Mouse (Mus musculus) Patski (cell line): Measurements from ENCODE around the gene Onecut1. TPM values are rescaled to one million over a fixed set of nuclear protein-coding genes. Genes with fewer than 3 reads are reported as not detected.

Experiments used
- ATAC-seq: fragments of 100-300 bp; one replicate; pipeline ENCODE4 v1.8.0; 2021
- CTCF ChIA-PET: fragments of 350-600 bp; sonication (Branson Sonifier 250); formaldehyde crosslinking; loops from one replicate; lab custom pipeline; 2022; ENCODE audit warnings: inconsistent platforms; lab: Charles Lee
- POLR2A ChIA-PET: fragments of 350-600 bp; sonication (Branson Sonifier 250); formaldehyde crosslinking; loops from one replicate; lab custom pipeline; 2022; ENCODE audit warnings: antibody characterized with exemption, inconsistent platforms; lab: Charles Lee
- DNase-seq: peaks from one replicate; pipeline ENCODE4 v3.0.0-alpha.2; 2011; ENCODE audit warnings: low read depth, low spot score
- H3K27me3 ChIP-seq: fragments of 371-371 bp; one replicate; pipeline ENCODE4 v1.5.1; 2021
- CTCF ChIP-seq: fragments of 100-300 bp; IDR thresholded peaks from one replicate; pipeline ENCODE4 v1.5.1; 2021
- in situ Hi-C: fragments of 300-500 bp; cut with MboI; formaldehyde crosslinking; loops from 3 replicates; pipeline ENCODE4 v1.11.1; 2018; ENCODE audit warnings: low pct_unique_long_range_greater_than_20kb, mixed read lengths
- polyA plus RNA-seq: library from polyadenylated mRNA; unstranded; gene quantifications from one replicate; pipeline ENCODE4 v1.2.3, GENCODE M21; 2021

Gene Onecut1
- polyA plus RNA-seq, 1 experiment from 2014 or later, result not detected

DNA sequence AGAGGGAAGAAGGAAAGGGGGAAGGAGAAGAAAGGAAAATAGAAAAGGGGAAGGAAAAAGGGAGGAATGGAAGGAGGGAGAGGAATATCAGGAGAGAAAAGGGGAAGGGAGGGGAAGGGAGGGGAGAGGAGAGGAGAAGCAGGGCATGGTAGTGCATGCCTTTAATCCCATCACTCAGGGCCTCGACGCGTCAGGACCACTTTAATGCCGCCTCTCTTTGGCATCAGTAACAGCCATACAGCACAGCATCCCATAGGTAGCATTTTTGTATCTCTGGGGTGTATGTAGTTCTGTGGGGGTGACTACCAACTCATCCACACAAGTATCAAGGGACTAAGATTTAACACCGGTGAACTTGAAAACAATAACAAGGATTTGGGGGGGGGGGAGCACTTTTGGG, 68.9 kb downstream of the Onecut1 start:
- DNase-seq, result no peak
- ATAC-seq, result no peak
- H3K27me3 ChIP-seq, result peaks cover 4% of the 10 kb centered on the region
- CTCF ChIA-PET, result no interaction called here
- POLR2A ChIA-PET, result no interaction called here
- no peak for TF ChIP-seq CTCF
- in situ Hi-C loops, result no loop called here

DNA sequence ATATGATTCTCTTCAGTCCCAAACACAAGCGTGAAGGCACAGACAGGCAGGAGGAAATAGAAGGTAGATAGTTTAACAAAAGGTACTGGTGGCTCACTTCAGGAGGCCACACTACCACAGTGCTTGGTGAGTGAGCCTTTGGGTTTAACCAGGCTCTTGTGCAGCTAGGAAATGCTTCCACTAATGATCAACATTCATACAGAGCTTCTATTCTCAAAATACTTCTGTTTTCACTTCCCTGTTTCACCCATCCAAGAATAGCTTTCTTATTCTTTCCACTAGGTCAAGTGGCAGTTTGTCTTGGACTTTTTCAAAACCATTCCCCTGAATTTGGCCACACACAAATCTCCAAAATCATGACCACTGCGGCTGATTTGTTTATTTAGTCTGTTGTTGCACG, 73.6 kb downstream of the Onecut1 start:
- POLR2A ChIA-PET, result no interaction called here
- ATAC-seq, result no peak
- in situ Hi-C loops, result no loop called here

DNA sequence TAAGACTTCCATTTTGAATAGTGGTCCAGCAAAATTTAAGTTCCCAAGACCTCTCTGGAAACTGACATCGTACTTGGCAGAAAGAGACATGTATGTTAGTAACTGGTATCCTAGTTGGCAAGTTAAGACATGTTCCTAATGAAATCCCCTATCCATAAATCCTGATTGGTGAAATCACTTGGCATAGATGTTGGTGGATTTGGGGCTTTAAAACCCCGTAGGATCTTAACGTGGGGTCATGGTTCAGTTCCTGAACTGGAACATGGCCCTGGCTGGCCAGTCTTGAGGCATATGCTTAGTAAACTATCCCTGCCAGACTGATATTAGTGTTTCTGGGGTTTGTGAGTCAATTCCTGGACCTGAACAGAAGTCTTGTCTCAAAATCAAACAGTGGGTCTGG, 76.0 kb downstream of the Onecut1 start:
- ChIA-PET CTCF (no interaction called here), POLR2A (no interaction called here)

More for the DNA sequence above, 73.6 kb downstream of the Onecut1 start:
- no peak for DNase-seq
- peaks cover 8% of the 10 kb centered on the region for H3K27me3 ChIP-seq
- TF ChIP-seq CTCF, result no peak
- CTCF ChIA-PET, result interaction anchor here (2.3 kb wide), 1 partner anchor 16 kb away, joined by 5 read pairs; no protein-coding TSS in a partner anchor

DNA sequence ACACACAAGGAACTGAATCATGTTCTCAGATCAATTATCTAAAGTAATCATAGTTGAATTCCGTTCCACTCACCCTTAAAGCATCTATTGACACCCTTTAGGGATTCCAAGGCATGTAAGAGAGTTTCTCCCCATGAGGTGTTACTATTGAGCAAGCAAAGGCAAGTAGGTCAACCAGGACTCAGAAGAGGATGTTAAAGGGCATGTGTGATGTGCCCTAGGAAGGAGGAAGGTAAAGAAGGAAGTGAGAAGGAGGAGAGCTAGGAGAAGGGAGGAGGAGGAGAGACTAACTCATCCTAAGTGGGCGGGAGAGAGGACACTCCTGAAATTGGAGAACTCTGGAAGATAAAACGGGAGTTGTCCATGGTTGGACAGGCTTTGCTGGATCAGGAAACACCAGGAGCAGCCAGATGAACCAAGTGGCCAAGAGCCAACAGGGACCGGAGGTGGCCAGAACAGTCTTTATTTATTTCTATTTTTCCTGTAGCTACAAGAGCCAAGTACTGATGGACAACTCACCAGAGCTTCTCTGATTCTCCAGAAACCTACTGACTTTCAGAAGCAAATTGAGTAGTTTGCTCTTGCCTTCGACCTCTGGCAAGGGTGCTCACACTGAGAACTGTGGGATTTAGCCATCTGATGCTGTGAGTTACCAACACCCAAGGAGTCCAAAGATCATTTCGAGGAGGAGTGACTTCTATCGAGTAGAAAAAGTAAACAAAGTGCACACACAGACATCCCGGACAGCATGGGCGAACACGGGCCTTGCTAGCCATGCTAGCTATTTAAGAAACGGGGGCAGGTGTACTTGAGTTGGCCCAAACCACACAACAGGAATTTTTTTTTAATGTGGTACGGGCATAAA, 77.2 kb downstream of the Onecut1 start:
- TF ChIP-seq CTCF, result no peak
- CTCF ChIA-PET, result interaction anchor here (0.9 kb wide), 1 partner anchor 25 kb away, joined by 3 read pairs; no protein-coding TSS in a partner anchor
- ATAC-seq (no peak), DNase-seq (no peak)
- in situ Hi-C loops, result no loop called here
- POLR2A ChIA-PET, result no interaction called here
- peaks cover 7% of the 10 kb centered on the region for H3K27me3 ChIP-seq

More for the DNA sequence above, 76.0 kb downstream of the Onecut1 start:
- ATAC-seq (no peak), DNase-seq (no peak)
- TF ChIP-seq CTCF, result no peak
- H3K27me3 ChIP-seq, result peaks cover 11% of the 10 kb centered on the region
- in situ Hi-C loops, result no loop called here

Other genes starting within 250 kb of the Onecut1 start
- 14.3 TPM for gene Fam214a, start 91.0 kb downstream of the Onecut1 start, polyA plus RNA-seq
- 167 TPM for gene Arpp19, start 175.7 kb downstream of the Onecut1 start, polyA plus RNA-seq
- 48.3 TPM for gene Myo5a, start 209.1 kb downstream of the Onecut1 start, polyA plus RNA-seq